Mouse (Mus musculus): ENCODE results near the gene Samd8. TPM values are rescaled to one million over a fixed set of nuclear protein-coding genes. Genes with fewer than 3 reads are reported as not detected.

The Samd8 gene
- polyA plus RNA-seq, 1 experiment from 2014 or later, result 10.7 TPM

DNA sequence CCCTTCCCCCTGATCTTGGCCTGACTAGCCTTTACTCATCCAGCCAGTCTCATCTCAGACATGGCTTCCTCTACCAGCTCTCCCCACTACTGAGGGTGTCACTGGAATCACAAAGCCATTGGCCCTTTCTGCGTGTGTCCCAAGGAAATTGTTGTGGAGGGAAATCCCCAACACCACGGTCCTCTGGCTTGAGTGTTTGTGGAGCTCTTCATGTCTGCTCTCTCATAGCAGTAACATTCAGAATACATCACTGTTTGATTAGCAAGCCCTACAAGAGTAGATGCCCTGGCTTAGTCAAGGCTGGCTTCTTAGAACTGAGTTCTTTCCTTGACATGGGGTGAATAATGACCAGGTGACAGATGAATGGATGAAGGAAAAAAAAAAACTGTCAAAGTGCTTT, 3.5 kb upstream of the Samd8 start:
- ATAC-seq (ENCODE audit: insufficient number of reproducible peaks, low FRiP score, low TSS enrichment, low read depth), result no peak

DNA sequence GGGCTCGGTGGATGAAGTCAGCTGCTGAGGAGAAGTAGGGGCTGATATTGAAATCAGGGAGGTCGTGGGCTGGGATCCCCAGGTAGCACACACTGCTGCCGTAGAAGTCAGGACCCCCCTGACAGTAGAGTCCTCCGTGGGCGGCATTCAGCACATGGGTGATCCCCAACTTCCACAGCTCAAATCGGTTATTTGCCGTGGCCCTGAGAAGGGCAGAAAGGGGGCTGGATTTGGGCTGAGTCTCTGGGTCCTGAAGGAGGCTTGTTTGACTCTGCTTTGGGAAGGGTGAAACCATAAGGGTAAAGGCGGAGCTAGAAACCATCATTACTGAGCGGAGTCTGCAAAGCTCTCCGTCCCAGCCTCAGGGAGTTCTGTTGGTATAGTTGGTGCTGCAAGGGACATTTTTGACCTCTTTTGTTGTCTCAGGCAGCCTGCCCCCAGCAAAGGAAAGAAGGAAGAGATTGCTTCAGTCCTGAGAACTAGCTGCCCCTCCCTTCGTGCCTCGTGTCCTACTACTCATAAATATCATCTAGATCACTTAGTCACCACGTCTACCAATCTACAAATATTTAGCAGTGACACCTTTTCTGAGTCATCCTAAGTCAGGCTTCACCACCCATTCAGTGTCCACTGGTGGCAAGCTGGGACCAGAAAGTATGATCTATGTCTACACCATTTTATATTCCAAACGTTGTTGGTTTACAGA, 2.7 kb upstream of the Samd8 start:
- Histone ChIP-seq H3K36me3 (no peaks in the 10 kb centered on the region), H3K4me3 (no peak overlapping the region), H3K9ac (no peak overlapping the region), H3K27ac (no peak overlapping the region), H3K9me3 (no peaks in the 10 kb centered on the region), H3K4me1 (0 out of 2 replicates have a peak, but pooled peaks cover 18% of the 10 kb centered on the region), H3K4me2 (no peak overlapping the region), H3K27me3 (peaks cover 1% of the 10 kb centered on the region; the same call in 1 of the 2 replicates)
- WGBS, result 72% methylated on average over 14 of the region's 14 CpGs
- no peak for ATAC-seq (ENCODE audit: insufficient number of reproducible peaks, low FRiP score, low TSS enrichment, low read depth)

More for the DNA sequence above, 3.5 kb upstream of the Samd8 start:
- H3K9me3 ChIP-seq, result no peaks in the 10 kb centered on the region
- peaks cover 4% of the 10 kb centered on the region; the same call in 1 of the 2 replicates for H3K27me3 ChIP-seq
- H3K4me2 ChIP-seq, result no peak overlapping the region
- H3K4me3 ChIP-seq, result no peak overlapping the region
- no peaks in the 10 kb centered on the region for H3K36me3 ChIP-seq
- H3K27ac ChIP-seq, result no peak overlapping the region
- H3K9ac ChIP-seq, result no peak overlapping the region
- 81% methylated on average over 2 of the region's 2 CpGs for whole genome bisulfite sequencing
- H3K4me1 ChIP-seq, result 0 out of 2 replicates have a peak, but pooled peaks cover 13% of the 10 kb centered on the region

DNA sequence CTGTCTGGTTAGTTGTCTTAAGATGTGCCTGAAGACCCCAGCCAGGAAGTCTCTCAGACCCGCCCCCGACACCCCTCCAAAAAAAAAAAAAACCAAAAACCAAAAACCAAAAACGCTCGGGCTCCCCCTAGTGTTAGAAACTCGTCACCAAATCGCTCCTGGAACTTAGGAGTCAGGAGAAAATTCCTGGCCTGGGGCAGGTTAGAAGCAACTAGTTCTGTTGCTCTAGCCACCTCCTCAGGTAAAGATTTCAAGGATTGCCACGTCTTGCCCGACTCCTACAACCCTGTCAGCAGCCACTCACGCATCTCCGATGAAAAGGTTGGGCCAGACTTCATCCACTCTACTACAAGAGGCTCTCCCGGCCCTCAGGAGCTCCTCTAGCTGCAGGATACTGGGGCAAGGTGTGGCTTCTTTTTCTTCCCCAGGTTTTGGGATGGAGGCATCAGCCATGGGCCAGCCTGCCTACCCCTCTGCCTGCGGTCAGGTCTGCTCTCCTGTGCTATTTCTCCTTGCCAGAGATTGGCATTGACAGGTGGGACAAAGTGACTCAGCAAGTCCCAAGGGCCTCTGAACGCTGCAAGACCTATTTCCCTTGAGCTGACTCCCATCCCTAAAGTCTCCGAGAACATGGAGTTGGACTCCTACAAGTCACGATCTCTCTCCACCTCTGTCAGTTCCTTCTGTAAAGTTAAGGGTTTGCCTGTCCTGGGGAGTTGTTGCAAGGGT, 2.0 kb upstream of the Samd8 start:
- WGBS, result 37% methylated on average over 15 of the region's 15 CpGs
- H3K27me3 ChIP-seq, result no peaks in the 10 kb centered on the region
- H3K27ac ChIP-seq, result no peak overlapping the region
- 0 out of 2 replicates have a peak, but pooled peaks cover 20% of the 10 kb centered on the region for H3K4me1 ChIP-seq
- H3K36me3 ChIP-seq, result no peaks in the 10 kb centered on the region
- H3K9ac ChIP-seq, result no peak overlapping the region
- H3K9me3 ChIP-seq, result no peaks in the 10 kb centered on the region
- ATAC-seq (ENCODE audit: insufficient number of reproducible peaks, low FRiP score, low TSS enrichment, low read depth), result no peak
- H3K4me2 ChIP-seq, result no peak overlapping the region
- H3K4me3 ChIP-seq, result no peak overlapping the region

DNA sequence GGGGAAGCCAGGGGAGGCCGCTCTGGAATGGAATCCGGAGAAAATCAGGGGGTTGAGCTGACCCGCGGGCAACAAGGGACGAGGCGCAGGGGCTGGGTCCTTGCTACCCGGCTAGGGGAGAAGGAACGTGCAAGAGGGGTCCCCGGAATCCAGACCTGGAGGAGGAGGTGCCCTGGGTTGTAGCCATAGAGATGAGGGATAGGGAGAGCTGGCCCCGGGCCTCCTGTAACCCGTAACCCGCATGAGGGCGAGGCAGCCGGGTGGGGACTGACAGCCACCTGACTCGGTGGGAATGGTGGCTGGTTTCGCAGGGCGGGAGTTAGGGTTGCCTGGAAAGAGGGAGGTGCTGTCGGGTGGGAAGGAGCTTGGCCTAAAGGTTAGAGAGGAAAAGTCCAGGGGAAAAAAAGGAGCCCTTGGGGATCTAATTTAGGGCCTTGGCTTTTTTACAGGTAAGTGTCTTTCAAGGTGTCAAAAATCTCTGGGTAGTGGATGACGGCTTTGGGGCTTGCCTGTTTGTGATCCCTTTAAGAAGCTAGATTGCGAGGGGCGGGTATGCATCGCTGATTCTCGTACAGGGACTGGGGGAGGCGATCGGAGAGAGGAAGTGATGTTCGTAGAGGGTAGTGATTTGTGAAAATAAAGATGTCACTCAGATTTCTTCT, 681 bp downstream of the Samd8 start, which contains the start of gene Dusp13:
Gene Dusp13, minus strand, starts transcription at position 301 of the 662 bp plus-strand sequence.
- H3K36me3 ChIP-seq, result no peaks in the 10 kb centered on the region
- H3K4me1 ChIP-seq, result 0 out of 2 replicates have a peak, but pooled peaks cover 20% of the 10 kb centered on the region
- no peaks in the 10 kb centered on the region for H3K9me3 ChIP-seq
- H3K4me3 ChIP-seq, result peak within 1 kb of the TSS; percentile 88
- WGBS, result under 1% methylated on average over 26 of the region's 26 CpGs
- H3K4me2 ChIP-seq, result peak within 1 kb of the TSS; percentile 75
- no peaks in the 10 kb centered on the region for H3K27me3 ChIP-seq
- ATAC-seq (ENCODE audit: insufficient number of reproducible peaks, low FRiP score, low TSS enrichment, low read depth), result peak; percentile 57
- H3K9ac ChIP-seq, result peak within 1 kb of the TSS; percentile 89
- H3K27ac ChIP-seq, result peak within 1 kb of the TSS; percentile 88

DNA sequence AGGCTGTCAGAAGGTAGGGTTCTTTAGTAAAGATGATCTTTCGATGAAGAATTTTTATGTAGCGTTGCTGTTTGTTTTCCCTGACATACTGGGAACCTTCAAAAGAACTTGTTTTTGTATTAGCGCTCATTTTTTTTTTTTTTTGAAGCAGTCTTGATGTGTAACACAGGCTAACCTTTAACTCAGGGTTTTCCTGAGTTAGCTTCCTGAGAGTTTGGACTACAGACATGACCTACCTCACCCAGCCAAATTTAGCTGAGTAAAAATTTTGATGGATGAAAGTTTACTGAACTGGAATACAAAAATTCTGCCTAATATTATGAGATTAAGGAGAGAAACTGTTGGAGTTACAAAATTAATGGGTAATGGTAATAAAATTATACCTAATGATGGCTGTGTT, 2.1 kb downstream of the Samd8 start:
- Histone ChIP-seq H3K4me2 (no peak overlapping the region), H3K27me3 (no peaks in the 10 kb centered on the region), H3K4me3 (no peak overlapping the region), H3K36me3 (no peaks in the 10 kb centered on the region), H3K27ac (no peak overlapping the region), H3K4me1 (0 out of 2 replicates have a peak, but pooled peaks cover 20% of the 10 kb centered on the region), H3K9ac (no peak overlapping the region), H3K9me3 (no peaks in the 10 kb centered on the region)
- 89% methylated on average over 3 of the region's 3 CpGs for WGBS
- ATAC-seq (ENCODE audit: insufficient number of reproducible peaks, low FRiP score, low TSS enrichment, low read depth), result no peak

DNA sequence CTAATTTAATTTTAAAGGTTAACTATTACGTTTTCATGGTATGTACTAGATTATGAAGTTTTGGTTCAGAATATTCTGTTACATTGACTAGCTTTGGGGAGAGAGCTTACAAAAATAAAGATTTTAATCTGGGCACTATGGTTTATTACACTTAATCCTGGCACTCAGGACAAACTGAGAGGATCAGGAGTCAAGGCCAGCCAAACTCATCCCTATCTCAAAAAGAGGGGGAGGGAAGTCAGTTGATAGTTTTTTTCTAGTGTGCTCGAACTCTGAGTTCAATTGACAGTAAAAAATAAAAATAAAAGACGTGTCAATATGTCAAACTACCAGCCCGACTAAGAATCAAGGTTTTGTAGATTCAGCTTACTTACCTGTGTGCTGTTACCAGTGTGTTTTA, 3.0 kb downstream of the Samd8 start:
- H3K27ac ChIP-seq, result no peak overlapping the region
- no peak overlapping the region for H3K4me2 ChIP-seq
- H3K27me3 ChIP-seq, result no peaks in the 10 kb centered on the region
- 0 out of 2 replicates have a peak, but pooled peaks cover 15% of the 10 kb centered on the region for H3K4me1 ChIP-seq
- H3K9ac ChIP-seq, result no peak overlapping the region
- ATAC-seq (ENCODE audit: insufficient number of reproducible peaks, low FRiP score, low TSS enrichment, low read depth), result no peak
- H3K9me3 ChIP-seq, result no peaks in the 10 kb centered on the region
- WGBS, result 83% methylated on average over 4 of the region's 4 CpGs
- no peaks in the 10 kb centered on the region for H3K36me3 ChIP-seq
- H3K4me3 ChIP-seq, result no peak overlapping the region

DNA sequence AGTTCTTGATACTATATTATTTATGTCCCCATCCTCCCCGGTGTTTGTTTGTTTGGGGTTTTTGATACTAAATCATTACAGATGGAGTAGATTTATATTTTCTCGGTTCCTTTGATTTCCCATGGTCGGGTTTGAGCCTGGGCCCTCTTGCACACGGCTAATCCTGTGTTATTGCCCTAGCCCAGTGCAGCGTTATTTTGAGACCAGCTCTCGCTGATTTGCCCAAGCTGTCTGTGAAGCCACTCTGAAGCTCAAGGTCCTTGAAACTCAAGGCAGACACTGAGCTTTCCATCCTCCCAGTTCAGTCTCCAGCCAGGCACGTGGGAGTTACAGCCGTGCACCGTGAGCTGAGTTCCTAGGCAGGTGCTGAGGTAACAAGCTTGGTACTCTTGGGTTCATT, 11.2 kb downstream of the Samd8 start:
- H3K36me3 ChIP-seq, result no peaks in the 10 kb centered on the region
- no peak overlapping the region for H3K27ac ChIP-seq
- no peak overlapping the region for H3K4me2 ChIP-seq
- H3K9ac ChIP-seq, result no peak overlapping the region
- no peak overlapping the region for H3K4me3 ChIP-seq
- 72% methylated on average over 9 of the region's 9 CpGs for WGBS
- no peaks in the 10 kb centered on the region for H3K27me3 ChIP-seq
- no peaks in the 10 kb centered on the region for H3K4me1 ChIP-seq
- no peak for ATAC-seq (ENCODE audit: insufficient number of reproducible peaks, low FRiP score, low TSS enrichment, low read depth)
- no peaks in the 10 kb centered on the region for H3K9me3 ChIP-seq

DNA sequence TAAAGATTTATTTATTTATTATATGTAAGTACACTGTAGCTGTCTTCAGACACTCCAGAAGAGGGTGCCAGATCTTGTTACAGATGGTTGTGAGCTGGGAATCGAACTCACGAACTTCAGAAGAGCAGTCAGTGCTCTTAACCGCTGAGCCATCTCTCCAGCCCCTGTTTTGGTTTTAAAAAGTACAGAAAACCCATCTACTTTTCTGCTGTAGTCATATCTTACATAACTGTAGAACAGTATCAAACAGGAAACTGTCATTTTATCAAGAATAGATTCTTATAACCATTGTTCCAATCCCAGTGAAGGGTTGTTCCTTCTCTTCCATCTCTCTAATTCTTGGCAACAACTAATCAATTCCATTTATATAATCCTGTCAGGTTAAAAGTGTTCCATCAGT, 13.4 kb downstream of the Samd8 start:
- H3K27ac ChIP-seq, result no peak overlapping the region
- H3K4me3 ChIP-seq, result no peak overlapping the region
- H3K9ac ChIP-seq, result no peak overlapping the region
- H3K4me2 ChIP-seq, result no peak overlapping the region
- WGBS, result 88% methylated on average over 3 of the region's 3 CpGs
- no peaks in the 10 kb centered on the region for H3K9me3 ChIP-seq
- no peaks in the 10 kb centered on the region for H3K36me3 ChIP-seq
- H3K4me1 ChIP-seq, result 0 out of 2 replicates have a peak, but pooled peaks cover 6% of the 10 kb centered on the region
- H3K27me3 ChIP-seq, result no peaks in the 10 kb centered on the region
- no peak for ATAC-seq (ENCODE audit: insufficient number of reproducible peaks, low FRiP score, low TSS enrichment, low read depth)

DNA sequence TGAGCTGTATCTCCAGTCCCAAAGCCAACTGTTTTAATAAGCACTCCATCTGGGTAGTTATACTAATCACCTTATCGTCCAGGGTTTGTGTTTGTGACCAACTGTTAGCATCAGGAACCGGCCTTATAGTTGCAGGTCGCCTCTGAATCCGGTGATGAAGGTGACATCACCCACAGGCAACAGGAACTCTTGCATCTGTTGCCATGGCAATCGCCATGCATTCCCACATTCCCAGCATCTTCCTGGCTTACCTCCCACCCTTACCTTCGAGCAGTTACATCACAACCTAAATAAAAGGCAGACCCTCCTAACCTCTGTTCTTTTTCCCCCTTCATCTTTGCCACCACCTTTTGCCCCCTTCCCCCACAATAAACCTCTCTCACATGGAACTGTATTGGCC, 14.3 kb downstream of the Samd8 start:
- 83% methylated on average over 6 of the region's 6 CpGs for WGBS
- no peak for ATAC-seq (ENCODE audit: insufficient number of reproducible peaks, low FRiP score, low TSS enrichment, low read depth)
- H3K9me3 ChIP-seq, result no peaks in the 10 kb centered on the region
- no peak overlapping the region for H3K4me3 ChIP-seq
- H3K27me3 ChIP-seq, result no peaks in the 10 kb centered on the region
- H3K4me1 ChIP-seq, result 0 out of 2 replicates have a peak, but pooled peaks cover 11% of the 10 kb centered on the region
- no peak overlapping the region for H3K27ac ChIP-seq
- H3K9ac ChIP-seq, result no peak overlapping the region
- H3K4me2 ChIP-seq, result no peak overlapping the region
- no peaks in the 10 kb centered on the region for H3K36me3 ChIP-seq

DNA sequence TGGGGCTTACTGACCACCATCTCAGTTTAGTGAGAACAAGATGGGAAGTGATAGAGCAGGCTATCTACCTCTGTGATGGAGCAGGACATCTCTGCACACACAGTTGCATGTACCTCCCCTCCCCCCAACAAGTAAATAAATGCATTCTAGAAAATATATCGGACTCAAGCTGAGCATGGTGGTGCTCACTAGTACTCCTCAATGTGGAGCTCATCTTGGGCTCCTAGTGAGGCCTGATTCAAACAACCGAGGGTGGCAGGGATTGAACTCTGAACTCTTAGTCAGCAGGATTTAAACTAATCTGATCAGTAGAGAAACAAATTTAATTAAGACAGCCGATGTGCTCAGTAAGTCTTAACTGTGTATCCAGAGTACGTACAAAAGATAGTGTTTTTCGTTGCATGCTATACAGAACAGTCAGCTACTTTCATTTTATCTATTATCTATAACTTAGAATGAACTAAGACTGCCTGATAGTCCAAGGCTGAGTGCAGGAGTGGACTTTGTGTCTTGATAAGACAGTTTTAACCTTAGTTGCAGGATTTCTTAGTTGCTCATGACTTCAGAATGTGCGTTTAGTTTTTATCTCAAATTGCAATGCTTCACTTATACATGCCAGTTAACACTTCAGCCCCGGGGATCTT, 15.5 kb downstream of the Samd8 start:
- ATAC-seq (ENCODE audit: insufficient number of reproducible peaks, low FRiP score, low TSS enrichment, low read depth), result no peak
- Histone ChIP-seq H3K4me3 (no peak overlapping the region), H3K9ac (no peak overlapping the region), H3K27me3 (no peaks in the 10 kb centered on the region), H3K4me2 (no peak overlapping the region), H3K9me3 (no peaks in the 10 kb centered on the region), H3K27ac (no peak overlapping the region), H3K4me1 (0 out of 2 replicates have a peak, but pooled peaks cover 11% of the 10 kb centered on the region), H3K36me3 (no peaks in the 10 kb centered on the region)
- 83% methylated on average over 7 of the region's 7 CpGs for WGBS

DNA sequence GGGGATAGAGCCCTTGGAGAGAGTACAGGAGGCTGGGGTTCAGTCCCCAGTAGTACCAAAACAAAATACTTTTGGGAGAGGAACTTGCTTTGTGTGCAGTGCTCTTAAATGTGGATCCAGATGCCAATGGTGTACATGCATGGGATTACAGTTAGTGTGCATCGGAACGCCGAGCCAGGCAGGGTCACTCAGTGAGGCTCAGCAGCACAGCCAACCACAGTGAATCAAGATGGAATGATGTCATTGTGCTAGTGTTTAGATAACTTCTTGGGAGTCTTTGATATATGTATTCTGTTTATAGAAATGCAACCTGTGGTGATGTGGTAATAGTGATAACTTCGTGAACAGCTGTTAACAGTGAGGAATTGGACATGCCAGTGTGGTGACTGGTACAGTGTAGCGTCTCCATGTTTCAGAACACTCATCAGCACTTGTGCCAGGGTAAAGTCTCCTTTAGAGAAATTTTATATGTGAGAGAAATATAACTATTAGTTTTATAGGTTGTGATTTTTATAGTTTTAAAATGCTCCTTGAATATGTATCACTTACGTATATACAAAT, 16.1 kb downstream of the Samd8 start:
- Histone ChIP-seq H3K4me2 (no peak overlapping the region), H3K4me1 (0 out of 2 replicates have a peak, but pooled peaks cover 11% of the 10 kb centered on the region), H3K9ac (no peak overlapping the region), H3K4me3 (no peak overlapping the region), H3K9me3 (no peaks in the 10 kb centered on the region), H3K27me3 (no peaks in the 10 kb centered on the region), H3K27ac (no peak overlapping the region), H3K36me3 (no peaks in the 10 kb centered on the region)
- ATAC-seq (ENCODE audit: insufficient number of reproducible peaks, low FRiP score, low TSS enrichment, low read depth), result no peak
- 84% methylated on average over 6 of the region's 6 CpGs for whole genome bisulfite sequencing
